Mouse (Mus musculus) MEL-GATA-1-ER (cell line): ENCODE measurements around the gene Krt32.

Experiments
- DNase-seq: peaks from one replicate; pipeline ENCODE4 v3.0.0-alpha.2; 2012; ENCODE audit warnings: low read depth; ENCODE audit errors: extremely low read depth

Gene Krt32

GRCm38 (mm10) chr11:100055686-100056655 lies 32.1 kb downstream of the Krt32 start:
- no peak for DNase-seq

GRCm38 (mm10) chr11:100050451-100050850 lies 37.6 kb downstream of the Krt32 start, which contains the start of gene Krt31:
Krt31 (minus strand) TSS chr11:100050551.
- DNase-seq, result no peak

GRCm38 (mm10) chr11:100047193-100047592 lies 40.8 kb downstream of the Krt32 start:
- DNase-seq, result no peak

GRCm38 (mm10) chr11:100046303-100046866 lies 41.6 kb downstream of the Krt32 start:
- DNase-seq, result no peak

GRCm38 (mm10) chr11:100041454-100041853 lies 46.6 kb downstream of the Krt32 start, which contains the start of gene Krt34:
Krt34 (minus strand) TSS chr11:100041554.
- no peak for DNase-seq
